Mouse (Mus musculus): ENCODE data around the gene Fam160b1. TPM values are rescaled to one million over a fixed set of nuclear protein-coding genes. Genes with fewer than 3 reads are reported as not detected.

Gene Fam160b1
- total and polyA plus RNA-seq, 3 experiments, result 6.2 to 16.6 (median 11.1) TPM

DNA sequence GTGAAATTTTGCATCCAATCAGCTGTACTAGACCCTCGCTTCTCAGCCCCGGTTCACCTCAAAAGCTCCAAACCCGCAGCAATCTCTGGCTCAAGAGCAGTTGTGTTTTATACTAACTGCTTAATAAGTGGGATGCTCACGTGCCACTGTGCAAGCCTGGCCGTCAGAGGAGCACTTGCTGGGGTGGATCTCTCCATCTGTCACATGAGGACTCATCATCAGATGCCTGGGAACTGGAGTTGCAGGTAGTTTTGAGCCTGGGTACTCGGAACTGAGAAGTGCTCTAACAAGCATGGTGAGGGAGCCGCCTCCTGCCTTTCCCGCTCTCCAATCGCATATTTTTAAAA, 44.0 kb downstream of the Fam160b1 start:
- Histone ChIP-seq H3K4me1 (ENCODE audit: insufficient read depth, low read depth, low read length) (0 out of 2 replicates have a peak, but pooled peaks cover 2% of the 10 kb centered on the region), H3K4me3 (ENCODE audit: low read depth, low read length) (no peak overlapping the region), H3K36me3 (replicated peaks) (no peaks in the 10 kb centered on the region), H3K9me3 (replicated peaks) (no peaks in the 10 kb centered on the region), H3K27me3 (ENCODE audit: insufficient read depth, low read length) (peaks cover 9% of the 10 kb centered on the region)
- DNase-seq (ENCODE audit: low spot score) (no peak), ATAC-seq (ENCODE audit: extremely low read depth, insufficient number of reproducible peaks, low FRiP score, poor library complexity, severe bottlenecking) (no peak)
- TF ChIP-seq POLR2AphosphoS5 (IDR thresholded peaks at IDR 0.05; ENCODE audit: insufficient replicate concordance, low read depth, low read length) (no peak), CTCF (IDR thresholded peaks at IDR 0.05; ENCODE audit: low read depth, low read length) (no peak), GATA1 (IDR thresholded peaks at IDR 0.05; ENCODE audit: borderline replicate concordance, low read length) (no peak), GATA2 (IDR thresholded peaks at IDR 0.05; ENCODE audit: borderline replicate concordance, low read depth, low read length) (no peak), TAL1 (conservative IDR thresholded peaks at IDR 0.05; ENCODE audit: low read depth, low read length) (no peak)

DNA sequence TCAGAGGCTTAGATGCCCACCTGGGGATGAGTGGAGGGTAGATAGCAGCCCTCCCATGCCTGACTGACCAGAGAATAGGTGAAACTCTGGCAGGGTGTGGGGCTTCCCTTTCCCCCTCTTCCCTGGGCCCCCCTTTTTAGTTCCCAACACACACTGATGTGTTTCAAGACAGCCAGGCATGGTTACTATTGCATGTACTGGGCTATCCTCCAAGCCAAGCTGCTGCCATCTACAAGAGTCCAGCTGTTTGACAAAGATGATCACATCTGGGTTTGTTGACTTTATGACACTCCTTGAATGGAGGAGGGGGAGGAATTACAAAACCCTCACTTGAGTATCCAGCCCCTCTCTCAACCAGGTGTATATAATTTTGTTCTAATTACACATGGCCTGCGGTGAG, 47.5 kb downstream of the Fam160b1 start:
- no peak overlapping the region for H3K4me3 ChIP-seq (ENCODE audit: low read depth, low read length)
- DNase-seq (ENCODE audit: low spot score), result no peak
- H3K36me3 ChIP-seq (replicated peaks), result no peaks in the 10 kb centered on the region
- H3K27me3 ChIP-seq (ENCODE audit: insufficient read depth, low read length), result peaks cover 11% of the 10 kb centered on the region
- TF ChIP-seq TAL1 (conservative IDR thresholded peaks at IDR 0.05; ENCODE audit: low read depth, low read length), result no peak
- no peak for TF ChIP-seq POLR2AphosphoS5 (IDR thresholded peaks at IDR 0.05; ENCODE audit: insufficient replicate concordance, low read depth, low read length)
- TF ChIP-seq GATA1 (IDR thresholded peaks at IDR 0.05; ENCODE audit: borderline replicate concordance, low read length), result no peak
- no peak for TF ChIP-seq GATA2 (IDR thresholded peaks at IDR 0.05; ENCODE audit: borderline replicate concordance, low read depth, low read length)
- no peak for TF ChIP-seq CTCF (IDR thresholded peaks at IDR 0.05; ENCODE audit: low read depth, low read length)
- no peak for ATAC-seq (ENCODE audit: extremely low read depth, insufficient number of reproducible peaks, low FRiP score, poor library complexity, severe bottlenecking)
- peaks cover 6% of the 10 kb centered on the region; the same call in 1 of the 2 replicates for H3K4me1 ChIP-seq (ENCODE audit: insufficient read depth, low read depth, low read length)
- no peaks in the 10 kb centered on the region for H3K9me3 ChIP-seq (replicated peaks)

DNA sequence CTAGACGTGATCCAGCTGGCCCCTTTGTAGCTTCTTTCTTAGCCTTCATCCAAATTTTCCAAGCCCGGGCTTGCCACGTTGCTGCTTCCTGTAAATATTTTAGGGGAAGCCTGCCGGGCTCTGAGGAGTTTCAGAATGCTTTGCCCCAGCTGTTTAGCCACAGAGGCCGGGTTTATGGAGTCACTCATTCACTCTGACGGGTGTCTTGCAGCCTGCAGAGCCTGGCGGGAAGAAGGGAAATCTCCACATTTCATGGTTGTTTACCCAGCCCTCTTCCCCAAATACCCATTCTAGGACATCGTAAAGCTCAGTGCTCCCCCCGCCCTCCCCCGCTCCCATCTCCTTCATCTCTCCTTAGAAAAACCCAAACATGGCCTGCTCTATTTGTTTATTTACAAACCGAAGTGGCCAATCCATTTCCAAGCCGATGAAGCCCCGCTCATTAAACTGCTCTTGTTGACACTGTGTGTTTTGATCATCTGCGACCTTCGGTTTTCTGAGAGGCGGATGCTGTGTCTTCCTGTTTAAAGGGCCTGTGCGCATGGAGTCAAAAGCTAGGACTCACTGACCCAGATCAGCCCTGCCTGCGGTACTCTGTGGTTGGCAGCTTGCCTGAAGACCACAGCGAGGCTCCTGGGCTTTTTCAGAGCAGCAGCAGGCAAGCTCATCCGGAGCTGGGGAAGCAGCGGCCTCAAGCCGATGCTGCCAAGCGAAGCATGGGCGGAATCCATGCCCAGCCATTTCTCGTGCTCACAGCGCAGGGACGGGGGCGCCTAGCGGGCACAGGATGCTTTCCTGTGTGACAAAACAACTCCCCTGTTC, 51.1 kb downstream of the Fam160b1 start:
- TF ChIP-seq POLR2AphosphoS5 (IDR thresholded peaks at IDR 0.05; ENCODE audit: insufficient replicate concordance, low read depth, low read length) (no peak), GATA2 (IDR thresholded peaks at IDR 0.05; ENCODE audit: borderline replicate concordance, low read depth, low read length) (no peak), TAL1 (conservative IDR thresholded peaks at IDR 0.05; ENCODE audit: low read depth, low read length) (no peak), CTCF (IDR thresholded peaks at IDR 0.05; ENCODE audit: low read depth, low read length) (no peak), GATA1 (IDR thresholded peaks at IDR 0.05; ENCODE audit: borderline replicate concordance, low read length) (no peak)
- ATAC-seq (ENCODE audit: extremely low read depth, insufficient number of reproducible peaks, low FRiP score, poor library complexity, severe bottlenecking), result no peak
- Histone ChIP-seq H3K27me3 (ENCODE audit: insufficient read depth, low read length) (peaks cover 3% of the 10 kb centered on the region; the same call in 1 of the 2 replicates), H3K9me3 (replicated peaks) (no peaks in the 10 kb centered on the region), H3K36me3 (replicated peaks) (no peaks in the 10 kb centered on the region), H3K4me1 (ENCODE audit: insufficient read depth, low read depth, low read length) (peaks cover 5% of the 10 kb centered on the region; the same call in 1 of the 2 replicates), H3K4me3 (ENCODE audit: low read depth, low read length) (no peak overlapping the region)
- DNase-seq (ENCODE audit: low spot score), result no peak

DNA sequence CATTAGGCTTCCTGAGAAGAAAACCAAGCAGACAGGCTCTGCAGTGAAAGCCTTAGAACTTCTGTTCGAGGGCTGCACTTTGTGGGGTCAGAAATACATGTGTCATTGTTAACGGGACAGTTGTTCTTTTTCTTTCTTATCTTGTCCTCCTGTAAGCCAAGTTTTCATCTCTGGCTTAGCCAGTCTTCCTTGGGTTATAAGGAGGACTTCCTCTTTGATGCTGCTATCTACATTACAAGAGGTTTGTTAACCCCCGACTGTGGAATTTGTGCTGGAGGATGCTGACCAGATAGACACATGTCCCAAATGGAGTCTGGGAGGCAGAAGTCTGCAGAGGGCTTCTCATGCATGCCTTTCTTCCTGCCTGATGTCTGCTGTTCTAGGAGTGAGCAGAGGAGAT, 52.7 kb downstream of the Fam160b1 start:
- no peak for TF ChIP-seq CTCF (IDR thresholded peaks at IDR 0.05; ENCODE audit: low read depth, low read length)
- no peak for TF ChIP-seq GATA1 (IDR thresholded peaks at IDR 0.05; ENCODE audit: borderline replicate concordance, low read length)
- TF ChIP-seq GATA2 (IDR thresholded peaks at IDR 0.05; ENCODE audit: borderline replicate concordance, low read depth, low read length), result no peak
- no peak for TF ChIP-seq POLR2AphosphoS5 (IDR thresholded peaks at IDR 0.05; ENCODE audit: insufficient replicate concordance, low read depth, low read length)
- TF ChIP-seq TAL1 (conservative IDR thresholded peaks at IDR 0.05; ENCODE audit: low read depth, low read length), result no peak
- peaks cover 5% of the 10 kb centered on the region; the same call in 1 of the 2 replicates for H3K4me1 ChIP-seq (ENCODE audit: insufficient read depth, low read depth, low read length)
- no peaks in the 10 kb centered on the region for H3K9me3 ChIP-seq (replicated peaks)
- H3K27me3 ChIP-seq (ENCODE audit: insufficient read depth, low read length), result peaks cover 3% of the 10 kb centered on the region; the same call in 1 of the 2 replicates
- ATAC-seq (ENCODE audit: extremely low read depth, insufficient number of reproducible peaks, low FRiP score, poor library complexity, severe bottlenecking) (no peak), DNase-seq (ENCODE audit: low spot score) (no peak)
- H3K4me3 ChIP-seq (ENCODE audit: low read depth, low read length), result no peak overlapping the region
- no peaks in the 10 kb centered on the region for H3K36me3 ChIP-seq (replicated peaks)

DNA sequence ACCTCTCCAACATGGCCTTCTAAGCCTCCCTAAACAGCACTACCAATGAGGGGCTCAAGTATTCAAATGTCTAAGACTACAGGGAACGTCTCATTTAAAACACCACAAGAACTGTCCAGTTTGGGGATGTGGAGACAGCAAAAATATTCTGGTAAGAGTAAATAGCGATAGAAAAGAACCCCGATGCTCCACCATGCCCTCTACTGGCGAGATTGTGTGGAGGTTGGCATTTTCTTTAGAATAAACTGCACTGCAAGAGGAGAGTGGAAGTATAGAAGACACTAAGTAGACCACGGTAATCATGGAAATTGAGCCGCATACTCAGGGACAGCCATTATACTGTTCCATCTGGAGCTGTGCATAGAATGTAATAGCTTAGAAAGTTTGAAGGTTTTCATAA, 53.4 kb downstream of the Fam160b1 start:
- no peak for DNase-seq (ENCODE audit: low spot score)
- no peaks in the 10 kb centered on the region for H3K9me3 ChIP-seq (replicated peaks)
- no peak overlapping the region for H3K4me3 ChIP-seq (ENCODE audit: low read depth, low read length)
- TF ChIP-seq CTCF (IDR thresholded peaks at IDR 0.05; ENCODE audit: low read depth, low read length) (no peak), POLR2AphosphoS5 (IDR thresholded peaks at IDR 0.05; ENCODE audit: insufficient replicate concordance, low read depth, low read length) (no peak), GATA2 (IDR thresholded peaks at IDR 0.05; ENCODE audit: borderline replicate concordance, low read depth, low read length) (no peak), TAL1 (conservative IDR thresholded peaks at IDR 0.05; ENCODE audit: low read depth, low read length) (no peak), GATA1 (IDR thresholded peaks at IDR 0.05; ENCODE audit: borderline replicate concordance, low read length) (no peak)
- ATAC-seq (ENCODE audit: extremely low read depth, insufficient number of reproducible peaks, low FRiP score, poor library complexity, severe bottlenecking), result no peak
- peaks cover 5% of the 10 kb centered on the region; the same call in 1 of the 2 replicates for H3K4me1 ChIP-seq (ENCODE audit: insufficient read depth, low read depth, low read length)
- no peaks in the 10 kb centered on the region for H3K36me3 ChIP-seq (replicated peaks)
- H3K27me3 ChIP-seq (ENCODE audit: insufficient read depth, low read length), result peaks cover 3% of the 10 kb centered on the region; the same call in 1 of the 2 replicates

DNA sequence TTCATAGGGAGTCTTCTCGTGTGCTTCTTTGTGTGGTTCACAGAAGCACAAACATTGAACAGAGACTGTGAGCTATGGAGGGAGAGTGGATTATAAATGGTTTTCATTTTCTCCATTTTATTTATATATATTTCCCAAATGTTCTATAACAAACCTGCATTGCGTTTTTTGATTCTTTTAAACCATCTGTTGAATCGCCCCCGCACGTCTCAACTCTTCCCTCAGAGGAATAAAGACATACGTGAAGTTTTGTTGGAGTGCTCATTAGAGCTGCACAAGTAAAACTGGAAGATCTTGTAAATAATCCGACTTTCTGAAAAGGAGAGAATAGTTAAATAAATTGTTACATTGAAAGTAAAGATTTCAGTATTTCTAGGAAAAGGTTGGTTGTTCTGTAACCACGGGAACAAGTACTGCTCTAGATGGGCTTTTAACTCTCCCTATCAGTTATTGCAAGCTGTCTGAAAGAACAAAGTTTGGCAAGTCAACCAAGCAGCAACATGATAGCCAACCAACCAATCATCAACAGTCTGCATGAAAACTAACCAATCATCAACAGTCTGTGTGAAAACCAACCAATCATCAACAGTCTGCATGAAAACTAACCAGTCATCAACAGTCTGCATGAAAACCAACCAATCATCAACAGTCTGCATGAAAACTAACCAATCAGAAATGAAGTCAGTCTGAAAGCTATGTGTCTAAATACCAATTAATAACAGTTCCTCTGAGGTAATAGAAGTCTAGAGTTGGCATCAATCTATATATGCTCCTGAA, 54.7 kb downstream of the Fam160b1 start:
- peaks cover 3% of the 10 kb centered on the region; the same call in 1 of the 2 replicates for H3K27me3 ChIP-seq (ENCODE audit: insufficient read depth, low read length)
- H3K9me3 ChIP-seq (replicated peaks), result no peaks in the 10 kb centered on the region
- DNase-seq (ENCODE audit: low spot score) (no peak), ATAC-seq (ENCODE audit: extremely low read depth, insufficient number of reproducible peaks, low FRiP score, poor library complexity, severe bottlenecking) (no peak)
- no peak overlapping the region for H3K4me3 ChIP-seq (ENCODE audit: low read depth, low read length)
- H3K4me1 ChIP-seq (ENCODE audit: insufficient read depth, low read depth, low read length), result peaks cover 5% of the 10 kb centered on the region; the same call in 1 of the 2 replicates
- TF ChIP-seq GATA1 (IDR thresholded peaks at IDR 0.05; ENCODE audit: borderline replicate concordance, low read length) (no peak), GATA2 (IDR thresholded peaks at IDR 0.05; ENCODE audit: borderline replicate concordance, low read depth, low read length) (no peak), CTCF (IDR thresholded peaks at IDR 0.05; ENCODE audit: low read depth, low read length) (no peak), POLR2AphosphoS5 (IDR thresholded peaks at IDR 0.05; ENCODE audit: insufficient replicate concordance, low read depth, low read length) (no peak)
- no peaks in the 10 kb centered on the region for H3K36me3 ChIP-seq (replicated peaks)

Measured in G1E (cell line).